Mouse (Mus musculus) left cerebral cortex, postnatal 10 days (tissue): Measurements from ENCODE around the gene Kyat3. TPM values are rescaled to one million over a fixed set of nuclear protein-coding genes. Genes with fewer than 3 reads are reported as not detected.

Source experiments
- DNase-seq, 2 experiments: peaks; one replicate each; pipeline ENCODE4 v3.0.0; 2021 to 2022; ENCODE audit warnings: low spot score in 2 of 2, mixed read lengths in 1 of 2; ENCODE audit errors: extremely low spot score in 1 of 2
- intact Hi-C: fragments of 180-260 bp; cut with DNase I; formaldehyde crosslinking; loops from one replicate; pipeline ENCODE4 v1.15.1; 2025
- total RNA-seq, 2 experiments: library from RNA; stranded (reverse); gene quantifications; 2 replicates each; pipeline ENCODE4 v1.2.3; 2021

Kyat3 gene
- total RNA-seq, 2 experiments from 2014 or later = 3.2 to 3.7 TPM

GRCm38 (mm10) chr3:142743973-142744898 is 43.4 kb downstream of the Kyat3 start:
- intact Hi-C loops = no loop called here
- peak in 1 of 2 experiments; percentile 37 for DNase-seq

- intact Hi-C loops = no loop called here
Measured at GRCm38 (mm10) chr3:142745076-142745475, 44.2 kb downstream of the Kyat3 start.

GRCm38 (mm10) chr3:142747673-142748072 is 46.8 kb downstream of the Kyat3 start:
- intact Hi-C loops = no loop called here
- DNase-seq = no peak

More at GRCm38 (mm10) chr3:142745076-142745475, 44.2 kb downstream of the Kyat3 start:
- no peak for DNase-seq

- intact Hi-C loops = no loop called here
- no peak for DNase-seq
Measured at GRCm38 (mm10) chr3:142749131-142749530, 48.3 kb downstream of the Kyat3 start.

- DNase-seq = no peak
- intact Hi-C loops = no loop called here
Measured at GRCm38 (mm10) chr3:142755132-142755867, 54.4 kb downstream of the Kyat3 start.

GRCm38 (mm10) chr3:142757841-142758240 is 57.0 kb downstream of the Kyat3 start:
- intact Hi-C loops = no loop called here
- no peak for DNase-seq

GRCm38 (mm10) chr3:142758593-142758992 is 57.7 kb downstream of the Kyat3 start:
- DNase-seq = no peak
- intact Hi-C loops = no loop called here

GRCm38 (mm10) chr3:142760356-142760755 is 59.5 kb downstream of the Kyat3 start:
- DNase-seq = no peak
- intact Hi-C loops = no loop called here

GRCm38 (mm10) chr3:142764995-142765777 is 64.3 kb downstream of the Kyat3 start, which contains the start of gene Gtf2b:
Gene Gtf2b, plus strand, starts transcription at chr3:142765045.
- intact Hi-C loops = no loop called here
- DNase-seq = peak; percentile 89 to 96

- DNase-seq = no peak
- intact Hi-C loops = no loop called here
Measured at GRCm38 (mm10) chr3:142765778-142766165, 64.9 kb downstream of the Kyat3 start.

GRCm38 (mm10) chr3:142768498-142768897 is 67.6 kb downstream of the Kyat3 start:
- intact Hi-C loops = no loop called here
- DNase-seq = no peak

- intact Hi-C loops = no loop called here
Measured at GRCm38 (mm10) chr3:142770518-142770917, 69.7 kb downstream of the Kyat3 start.

GRCm38 (mm10) chr3:142773538-142774191 is 72.8 kb downstream of the Kyat3 start:
- intact Hi-C loops = no loop called here
- no peak for DNase-seq

More at GRCm38 (mm10) chr3:142770518-142770917, 69.7 kb downstream of the Kyat3 start:
- no peak for DNase-seq

GRCm38 (mm10) chr3:142777227-142777626 is 76.4 kb downstream of the Kyat3 start:
- intact Hi-C loops = no loop called here
- no peak for DNase-seq

GRCm38 (mm10) chr3:142786423-142787072 is 85.7 kb downstream of the Kyat3 start:
- intact Hi-C loops = no loop called here

GRCm38 (mm10) chr3:142795587-142795986 is 94.7 kb downstream of the Kyat3 start:
- DNase-seq = no peak
- intact Hi-C loops = no loop called here

More at GRCm38 (mm10) chr3:142786423-142787072, 85.7 kb downstream of the Kyat3 start:
- DNase-seq = no peak
